Mouse (Mus musculus) bone marrow, adult 2 months (tissue): Measurements from ENCODE around the gene Rabac1.

Experiments
- CTCF ChIP-seq: fragments of 200-500 bp; IDR thresholded peaks from 2 replicates; pipeline ENCODE4 v1.5.1; 2011; ENCODE audit warnings: low read length, control low read depth; ENCODE audit not compliant: control insufficient read depth, insufficient read depth
- POLR2A ChIP-seq: fragments of 200-500 bp; IDR thresholded peaks from 2 replicates; pipeline ENCODE4 v1.6.1; 2011; ENCODE audit warnings: low read depth, mild to moderate bottlenecking, control low read depth, low read length, borderline replicate concordance; ENCODE audit not compliant: control insufficient read depth

GRCm38 (mm10) chr7:24990478-24990877, 17.9 kb upstream of the Rabac1 start:
- no peak for TF ChIP-seq POLR2A
- no peak for TF ChIP-seq CTCF
